Mouse (Mus musculus): ENCODE measurements at regions not wholly inside any gene's neighbourhood (a gene's known extent, or its start where the extent isn't known, plus 50 kb on each side); places are given as distances from the start of the nearest gene placed in this dataset.
A peak's percentile ranks its signal among the peaks of the same experiment; 100 is the strongest.

DNA sequence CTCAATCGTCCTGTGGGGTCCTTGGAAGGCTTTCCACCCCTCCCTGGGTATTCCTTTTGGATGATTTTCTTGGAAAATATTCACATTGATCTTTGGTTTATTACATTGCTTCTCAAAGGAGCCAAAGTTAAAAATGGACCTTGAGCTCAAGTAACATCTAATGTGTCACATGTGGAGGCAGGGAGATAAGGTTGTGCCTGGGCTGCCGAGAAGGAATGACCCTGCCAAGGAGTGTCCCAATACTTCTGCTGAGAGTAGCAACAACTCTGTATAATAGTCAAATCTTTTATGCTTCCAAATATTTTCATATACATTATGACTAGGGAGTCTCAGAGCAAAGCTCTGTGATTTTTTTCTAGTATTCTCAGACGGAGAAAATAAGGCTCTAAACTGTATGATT is 113.4 kb upstream of the Nt5c1b start:
- H3K9ac ChIP-seq (ENCODE audit: low read depth, low read length): no peak overlapping the region
- no peak overlapping the region for H3K27ac ChIP-seq (ENCODE audit: low read depth, low read length)
- no peaks in the 10 kb centered on the region for H3K36me3 ChIP-seq (ENCODE audit: control insufficient read depth, insufficient read depth, low read length)
- H3K4me1 ChIP-seq (ENCODE audit: control insufficient read depth, insufficient read depth, low read length): no peaks in the 10 kb centered on the region
- no peak overlapping the region for H3K4me2 ChIP-seq (replicated peaks; ENCODE audit: low read depth, low read length)
- WGBS: 80% methylated on average over 3 of the region's 3 CpGs
- no peak overlapping the region for H3K4me3 ChIP-seq (ENCODE audit: low read length)
- ATAC-seq (ENCODE audit: low FRiP score, low TSS enrichment): no peak
- H3K27me3 ChIP-seq (ENCODE audit: control insufficient read depth, insufficient read depth, low read length): no peaks in the 10 kb centered on the region
- no peaks in the 10 kb centered on the region for H3K9me3 ChIP-seq (ENCODE audit: control insufficient read depth, low read length)

DNA sequence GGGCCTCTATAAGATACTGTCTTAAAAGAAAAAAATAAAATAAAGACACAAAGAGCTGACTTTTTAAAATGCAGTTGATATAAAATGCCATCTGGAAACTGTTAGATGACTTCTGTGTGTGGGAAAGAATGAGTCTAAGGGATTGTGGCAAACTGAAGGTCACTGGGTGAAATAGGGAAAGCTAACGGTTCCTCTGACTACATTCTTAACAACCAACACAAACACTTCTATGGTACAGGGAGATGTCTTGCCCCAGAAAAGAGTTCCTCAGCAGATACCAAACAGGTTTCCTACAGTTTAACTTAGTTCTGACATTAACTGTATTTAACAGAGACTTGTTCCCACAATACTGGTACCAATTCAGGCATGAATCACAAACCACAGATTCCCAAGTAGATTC is 103.6 kb upstream of the Nt5c1b start:
- Histone ChIP-seq H3K4me1 (ENCODE audit: control insufficient read depth, insufficient read depth, low read length) (no peaks in the 10 kb centered on the region), H3K4me2 (replicated peaks; ENCODE audit: low read depth, low read length) (no peak overlapping the region), H3K36me3 (ENCODE audit: control insufficient read depth, insufficient read depth, low read length) (no peaks in the 10 kb centered on the region), H3K27ac (ENCODE audit: low read depth, low read length) (no peak overlapping the region), H3K4me3 (ENCODE audit: low read length) (no peak overlapping the region), H3K27me3 (ENCODE audit: control insufficient read depth, insufficient read depth, low read length) (no peaks in the 10 kb centered on the region), H3K9me3 (ENCODE audit: control insufficient read depth, low read length) (no peaks in the 10 kb centered on the region), H3K9ac (ENCODE audit: low read depth, low read length) (no peak overlapping the region)
- WGBS: 74% methylated on average over 1 of the region's 1 CpGs
- ATAC-seq (ENCODE audit: low FRiP score, low TSS enrichment): no peak

DNA sequence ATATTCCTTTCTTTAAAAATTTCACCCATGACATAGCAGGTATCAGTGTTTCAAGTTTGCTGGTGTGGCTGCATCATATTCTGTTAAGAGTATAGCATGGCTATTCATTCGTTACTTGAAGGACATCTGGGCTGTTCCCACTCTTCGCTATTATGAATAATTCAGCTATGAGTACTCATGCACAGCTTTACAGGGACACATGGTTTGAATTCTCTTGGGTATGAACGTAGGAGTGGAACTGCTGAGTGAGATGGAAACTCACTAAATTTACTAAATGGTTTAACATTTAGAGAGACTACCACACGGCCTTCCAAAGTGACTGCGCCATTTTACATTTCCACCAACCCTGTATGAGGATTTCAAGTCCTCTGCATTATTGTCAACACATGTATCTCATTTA is 97.7 kb upstream of the Nt5c1b start:
- Histone ChIP-seq H3K4me1 (ENCODE audit: control insufficient read depth, insufficient read depth, low read length) (peaks cover 5% of the 10 kb centered on the region; the same call in 1 of the 2 replicates), H3K9me3 (ENCODE audit: control insufficient read depth, low read length) (no peaks in the 10 kb centered on the region), H3K9ac (ENCODE audit: low read depth, low read length) (no peak overlapping the region), H3K4me2 (replicated peaks; ENCODE audit: low read depth, low read length) (no peak overlapping the region), H3K27ac (ENCODE audit: low read depth, low read length) (no peak overlapping the region), H3K27me3 (ENCODE audit: control insufficient read depth, insufficient read depth, low read length) (no peaks in the 10 kb centered on the region), H3K36me3 (ENCODE audit: control insufficient read depth, insufficient read depth, low read length) (no peaks in the 10 kb centered on the region), H3K4me3 (ENCODE audit: low read length) (no peak overlapping the region)
- ATAC-seq (ENCODE audit: low FRiP score, low TSS enrichment): no peak
- 93% methylated on average over 5 of the region's 5 CpGs for WGBS

DNA sequence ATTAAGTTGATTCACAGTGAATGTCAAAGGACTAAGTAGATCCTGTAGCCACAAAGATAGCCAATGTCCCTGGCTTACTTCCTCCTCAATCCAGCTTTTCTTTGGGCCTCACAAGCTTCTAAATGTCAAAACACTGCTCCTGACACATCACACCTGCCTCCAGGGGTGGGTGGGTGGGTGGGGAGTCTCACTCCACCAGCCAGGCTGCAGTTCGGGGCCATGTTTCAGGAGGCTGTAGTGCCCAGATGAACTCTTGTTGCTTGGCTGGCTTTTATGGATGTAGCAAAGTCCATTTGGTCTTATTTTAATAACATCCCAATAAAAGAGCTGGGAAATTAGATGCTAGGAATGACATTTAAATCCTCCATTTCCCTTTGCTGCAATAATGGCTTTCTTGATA is 94.5 kb upstream of the Nt5c1b start:
- Histone ChIP-seq H3K4me2 (replicated peaks; ENCODE audit: low read depth, low read length) (no peak overlapping the region), H3K9ac (ENCODE audit: low read depth, low read length) (no peak overlapping the region), H3K9me3 (ENCODE audit: control insufficient read depth, low read length) (no peaks in the 10 kb centered on the region), H3K36me3 (ENCODE audit: control insufficient read depth, insufficient read depth, low read length) (no peaks in the 10 kb centered on the region), H3K4me1 (ENCODE audit: control insufficient read depth, insufficient read depth, low read length) (peaks cover 5% of the 10 kb centered on the region; the same call in 1 of the 2 replicates), H3K27ac (ENCODE audit: low read depth, low read length) (peak overlapping the region; percentile 37; the same call in 1 of the 2 replicates), H3K4me3 (ENCODE audit: low read length) (no peak overlapping the region), H3K27me3 (ENCODE audit: control insufficient read depth, insufficient read depth, low read length) (no peaks in the 10 kb centered on the region)
- peak; percentile 83; the same call in 1 of the 2 replicates for ATAC-seq (ENCODE audit: low FRiP score, low TSS enrichment)
- WGBS: 16% methylated on average over 1 of the region's 1 CpGs

DNA sequence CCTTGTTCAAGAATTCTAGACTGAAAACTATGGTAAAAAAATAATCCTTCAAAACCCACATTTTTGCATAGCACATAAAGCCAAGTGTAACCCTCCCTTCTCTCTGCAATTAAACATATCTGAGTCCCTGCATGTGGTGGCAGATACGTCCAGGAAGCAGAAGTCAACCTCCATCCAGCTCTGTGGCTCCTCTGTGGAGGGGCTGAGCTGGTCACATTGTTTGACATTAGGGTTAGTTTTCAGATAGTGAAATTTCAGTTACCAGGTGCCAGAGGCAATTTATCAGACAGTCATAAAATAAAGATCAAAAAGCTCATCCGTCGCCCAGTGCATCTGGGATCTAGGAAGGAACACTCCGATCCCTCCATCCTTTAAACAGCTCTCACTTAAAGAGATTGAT is 77.1 kb upstream of the Nt5c1b start:
- ATAC-seq (ENCODE audit: low FRiP score, low TSS enrichment): peak; percentile 85
- Histone ChIP-seq H3K4me2 (replicated peaks; ENCODE audit: low read depth, low read length) (no peak overlapping the region), H3K27me3 (ENCODE audit: control insufficient read depth, insufficient read depth, low read length) (no peaks in the 10 kb centered on the region), H3K9ac (ENCODE audit: low read depth, low read length) (no peak overlapping the region), H3K4me3 (ENCODE audit: low read length) (no peak overlapping the region), H3K9me3 (ENCODE audit: control insufficient read depth, low read length) (no peaks in the 10 kb centered on the region), H3K36me3 (ENCODE audit: control insufficient read depth, insufficient read depth, low read length) (no peaks in the 10 kb centered on the region), H3K27ac (ENCODE audit: low read depth, low read length) (no peak overlapping the region; the same call in 1 of the 2 replicates), H3K4me1 (ENCODE audit: control insufficient read depth, insufficient read depth, low read length) (no peaks in the 10 kb centered on the region)
- 18% methylated on average over 4 of the region's 4 CpGs for WGBS

DNA sequence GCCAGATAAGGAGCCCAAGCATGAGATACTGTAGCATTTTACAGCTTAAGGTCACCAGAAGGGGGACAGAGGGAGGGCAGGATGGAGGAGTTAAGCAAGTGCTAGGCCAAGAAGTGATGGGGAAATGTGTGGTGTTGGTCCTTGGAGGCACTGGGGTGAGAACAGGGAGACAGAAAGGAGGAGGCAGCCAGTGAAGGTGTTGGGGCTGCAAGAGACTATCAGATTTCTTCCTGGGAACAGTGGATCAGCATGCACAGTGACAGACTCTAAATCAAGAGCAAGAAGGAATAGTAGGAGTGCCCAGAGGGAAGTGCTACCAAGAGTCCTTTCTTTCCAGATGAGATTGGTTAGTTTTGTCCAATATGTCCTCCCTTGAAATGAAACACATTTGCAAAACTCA is 63.8 kb upstream of the Nt5c1b start:
- no peaks in the 10 kb centered on the region for H3K27me3 ChIP-seq (ENCODE audit: control insufficient read depth, insufficient read depth, low read length)
- ATAC-seq (ENCODE audit: low FRiP score, low TSS enrichment): peak; percentile 97
- no peaks in the 10 kb centered on the region for H3K36me3 ChIP-seq (ENCODE audit: control insufficient read depth, insufficient read depth, low read length)
- H3K9ac ChIP-seq (ENCODE audit: low read depth, low read length): no peak overlapping the region
- no peak overlapping the region; the same call in 1 of the 2 replicates for H3K27ac ChIP-seq (ENCODE audit: low read depth, low read length)
- no peaks in the 10 kb centered on the region for H3K4me1 ChIP-seq (ENCODE audit: control insufficient read depth, insufficient read depth, low read length)
- no peak overlapping the region for H3K4me2 ChIP-seq (replicated peaks; ENCODE audit: low read depth, low read length)
- no peak overlapping the region for H3K4me3 ChIP-seq (ENCODE audit: low read length)
- no peaks in the 10 kb centered on the region for H3K9me3 ChIP-seq (ENCODE audit: control insufficient read depth, low read length)

Data from kidney, embryonic 14.5 days (tissue).